Mouse (Mus musculus): ENCODE results near the gene Optn.

DNA sequence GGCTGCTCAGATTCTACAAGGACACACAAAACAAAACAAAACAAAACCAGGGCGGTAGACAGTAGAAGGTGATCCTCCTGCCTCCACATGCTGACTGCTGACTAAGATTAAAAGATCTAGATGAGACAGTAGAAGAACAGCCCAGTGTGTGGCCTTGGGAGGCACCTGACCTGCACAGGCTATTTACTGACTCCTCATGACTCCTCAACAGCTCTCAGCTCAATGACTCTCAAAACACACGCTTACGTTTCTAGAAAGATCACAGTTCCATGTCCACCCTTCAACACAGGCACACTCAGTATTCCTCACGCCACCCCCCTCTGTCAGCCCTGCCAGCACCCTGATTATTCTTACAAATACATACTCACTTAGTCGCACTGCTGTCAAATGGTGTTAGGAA is 5.4 kb downstream of the Optn start:
- TF ChIP-seq CTCF (IDR thresholded peaks at IDR 0.05) (no peak), EP300 (IDR thresholded peaks at IDR 0.05; ENCODE audit: insufficient read depth, low read depth, low read length) (no peak), POLR2A (IDR thresholded peaks at IDR 0.05; ENCODE audit: insufficient read depth, low read depth, low read length) (no peak)

Measured in heart, adult 2 months (tissue).